Mouse (Mus musculus) heart, postnatal 14 days (tissue): ENCODE measurements at regions not wholly inside any gene's neighbourhood (a gene's known extent, or its start where the extent isn't known, plus 50 kb on each side); places are given as distances from the start of the nearest gene placed in this dataset.

Experiments used
- DNase-seq, 2 experiments: peaks; one replicate each; pipeline ENCODE4 v3.0.0; 2021 to 2022
- intact Hi-C: fragments of 180-260 bp; cut with DNase I; formaldehyde crosslinking; loops from one replicate; pipeline ENCODE4 v1.15.1; 2025
- microRNA-seq, 2 experiments: library from miRNA; unstranded; fragments of <30 nt; microRNA quantifications; one replicate each; pipeline ENCODE4 v1.2.0; 2021 to 2022

DNA sequence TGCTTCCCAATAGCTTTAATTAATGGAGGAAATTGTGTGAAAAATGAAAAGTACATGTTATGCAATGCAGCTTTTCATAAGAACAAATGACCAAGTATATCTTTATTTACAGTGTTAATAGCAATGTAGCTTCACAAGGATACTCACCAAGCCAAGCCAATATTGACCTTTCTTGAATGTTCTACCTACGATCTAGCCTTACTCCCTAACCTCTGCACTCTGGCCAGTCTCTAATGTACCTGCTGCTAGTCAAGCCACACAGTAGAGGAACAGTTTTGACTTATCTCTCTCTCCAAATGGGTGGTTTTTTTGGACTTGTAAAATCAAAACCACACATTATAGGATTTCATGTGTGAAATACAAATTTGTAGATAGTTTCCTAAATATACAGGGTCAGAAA, 70.8 kb upstream of the Dpyd start:
- intact Hi-C loops: no loop called here
- no peak for DNase-seq

GRCm38 (mm10) chr3:118491871-118492270, 70.1 kb upstream of the Dpyd start:
- no peak for DNase-seq
- intact Hi-C loops: no loop called here

- DNase-seq: no peak
- intact Hi-C loops: no loop called here
Measured at GRCm38 (mm10) chr3:118494611-118495010, 67.3 kb upstream of the Dpyd start.

GRCm38 (mm10) chr3:118500234-118500633, 61.7 kb upstream of the Dpyd start:
- DNase-seq: no peak
- intact Hi-C loops: no loop called here

DNA sequence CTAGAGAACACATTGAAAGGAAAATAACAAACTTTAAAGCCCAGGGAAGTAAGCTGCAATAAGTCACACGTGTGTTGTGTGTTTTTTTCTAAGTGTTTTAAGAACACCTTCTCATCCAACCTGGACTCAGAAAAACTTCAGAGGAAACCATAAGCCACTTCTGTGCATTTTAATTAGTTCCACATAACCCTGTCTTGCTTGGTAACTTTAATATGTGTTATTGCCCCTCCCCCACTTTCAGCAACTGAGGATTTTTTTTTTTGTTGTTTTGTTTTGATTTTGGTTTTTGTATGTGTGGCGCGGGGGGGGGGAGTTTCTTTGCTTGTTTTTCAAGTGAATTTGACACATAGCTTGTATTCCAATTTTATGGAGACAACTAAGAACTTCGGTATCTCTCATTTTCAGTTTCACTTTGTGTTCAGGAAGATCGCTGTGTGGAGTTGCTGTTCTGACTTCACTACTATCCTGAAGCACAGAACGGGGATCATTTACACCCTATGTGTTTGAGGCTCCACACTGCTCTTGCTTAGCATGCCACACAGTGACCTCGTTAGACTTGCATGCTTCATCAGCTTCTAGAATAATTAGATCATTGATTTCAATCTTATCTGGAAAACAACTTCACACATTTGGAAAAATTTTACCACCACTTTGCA, 54.2 kb upstream of the Dpyd start:
- intact Hi-C loops: no loop called here
- no peak for DNase-seq

DNA sequence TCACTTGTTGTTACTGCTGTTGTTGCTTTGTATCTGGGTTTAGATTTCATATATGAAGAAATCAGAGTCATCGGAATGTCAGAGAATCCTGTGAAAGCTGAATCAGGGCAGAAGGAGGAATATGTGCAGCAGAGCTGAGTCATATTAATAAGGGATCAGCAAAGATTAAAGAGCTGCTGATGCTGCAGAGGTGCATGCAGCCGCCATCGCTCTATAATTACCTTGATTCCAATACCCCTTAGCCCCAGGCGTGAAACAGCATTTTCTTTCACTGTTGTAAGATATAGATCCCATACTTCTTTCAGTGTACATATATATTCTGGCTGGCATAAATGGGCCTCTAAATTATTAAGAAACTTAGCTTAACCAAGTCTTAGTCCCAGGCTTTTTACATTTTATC, 51.1 kb upstream of the Dpyd start:
- intact Hi-C loops: no loop called here

GRCm38 (mm10) chr3:118511969-118512368, 50.0 kb upstream of the Dpyd start:
- intact Hi-C loops: no loop called here
- no peak for DNase-seq

More for the DNA sequence above, 51.1 kb upstream of the Dpyd start:
- no peak for DNase-seq

Small RNA genes in the stretch of these regions (microRNA-seq; reads per million reads assigned to microRNA genes)
- gene Gm24155: 0 reads per million in 2 experiments
- 98.6 to 6,298 reads per million in 2 experiments for gene Mir137
